Mouse (Mus musculus): Measurements from ENCODE around the gene Hbb-bh1. TPM values are rescaled to one million over a fixed set of nuclear protein-coding genes. Genes with fewer than 3 reads are reported as not detected.
"Not testable (repeated sequence)": the region's sequence is repeated elsewhere in the genome, so short reads cannot be mapped to it uniquely, and the experiment has no call there.

Hbb-bh1 gene
- polyA plus RNA-seq, 1 experiment from 2014 or later: 0.88 TPM

- DNase-seq (ENCODE audit: low spot score): no peak
Observed at GRCm38 (mm10) chr7:103812174-103812573, 30.8 kb downstream of the Hbb-bh1 start.

GRCm38 (mm10) chr7:103811223-103811845, 31.6 kb downstream of the Hbb-bh1 start:
- DNase-seq (ENCODE audit: low spot score): no peak

- no peak for DNase-seq (ENCODE audit: low spot score)
Observed at GRCm38 (mm10) chr7:103810746-103811145, 32.2 kb downstream of the Hbb-bh1 start.

GRCm38 (mm10) chr7:103810296-103810695, 32.7 kb downstream of the Hbb-bh1 start:
- no peak for DNase-seq (ENCODE audit: low spot score)

GRCm38 (mm10) chr7:103809801-103810155, 33.2 kb downstream of the Hbb-bh1 start:
- no peak for DNase-seq (ENCODE audit: low spot score)

GRCm38 (mm10) chr7:103808971-103809800, 33.8 kb downstream of the Hbb-bh1 start:
- DNase-seq (ENCODE audit: low spot score): no peak

GRCm38 (mm10) chr7:103808120-103808519, 34.8 kb downstream of the Hbb-bh1 start:
- DNase-seq (ENCODE audit: low spot score): not testable (repeated sequence)

- peak; percentile 44 for DNase-seq (ENCODE audit: low spot score)
Observed at GRCm38 (mm10) chr7:103806856-103807255, 36.1 kb downstream of the Hbb-bh1 start.

- peak; percentile 9 for DNase-seq (ENCODE audit: low spot score)
Observed at GRCm38 (mm10) chr7:103792669-103793388, 50.1 kb downstream of the Hbb-bh1 start.

- DNase-seq (ENCODE audit: low spot score): no peak
Observed at GRCm38 (mm10) chr7:103791721-103792120, 51.2 kb downstream of the Hbb-bh1 start, which contains the start of gene Olfr67. TSS of gene Olfr67 (minus strand) at chr7:103791821.

Other genes with a start within 250 kb of the Hbb-bh1 start
- not detected in 2 replicates for gene Olfr619, start 242.6 kb downstream of the Hbb-bh1 start, polyA plus RNA-seq (2015; fragmentation: Nextera tagmentation; extraction: Ambion mirVana)
- gene Olfr620, start 230.6 kb downstream of the Hbb-bh1 start, polyA plus RNA-seq (2015; fragmentation: Nextera tagmentation; extraction: Ambion mirVana): not detected in 2 replicates
- not detected in 2 replicates for gene Olfr622, start 200.5 kb downstream of the Hbb-bh1 start, polyA plus RNA-seq (2015; fragmentation: Nextera tagmentation; extraction: Ambion mirVana)
- gene Olfr623, start 179.5 kb downstream of the Hbb-bh1 start, polyA plus RNA-seq (2015; fragmentation: Nextera tagmentation; extraction: Ambion mirVana): not detected in 2 replicates
- gene Olfr624, start 172.0 kb downstream of the Hbb-bh1 start, polyA plus RNA-seq (2015; fragmentation: Nextera tagmentation; extraction: Ambion mirVana): not detected in 2 replicates
- gene Olfr625-ps1, start 160.4 kb downstream of the Hbb-bh1 start, polyA plus RNA-seq (2015; fragmentation: Nextera tagmentation; extraction: Ambion mirVana): not detected in 2 replicates
- not detected in 2 replicates for gene Olfr243, start 128.5 kb downstream of the Hbb-bh1 start, polyA plus RNA-seq (2015; fragmentation: Nextera tagmentation; extraction: Ambion mirVana)
- not detected in 2 replicates for gene Olfr628, start 112.8 kb downstream of the Hbb-bh1 start, polyA plus RNA-seq (2015; fragmentation: Nextera tagmentation; extraction: Ambion mirVana)
- not detected in 2 replicates for gene Olfr629, start 98.2 kb downstream of the Hbb-bh1 start, polyA plus RNA-seq (2015; fragmentation: Nextera tagmentation; extraction: Ambion mirVana)
- not detected in 2 replicates for gene Olfr630, start 85.8 kb downstream of the Hbb-bh1 start, polyA plus RNA-seq (2015; fragmentation: Nextera tagmentation; extraction: Ambion mirVana)
- gene Olfr69, start 71.6 kb downstream of the Hbb-bh1 start, polyA plus RNA-seq (2015; fragmentation: Nextera tagmentation; extraction: Ambion mirVana): not detected in 2 replicates
- gene Olfr68, start 63.5 kb downstream of the Hbb-bh1 start, polyA plus RNA-seq (2015; fragmentation: Nextera tagmentation; extraction: Ambion mirVana): not detected in 2 replicates
- not detected in 2 replicates for gene Olfr67, start 51.3 kb downstream of the Hbb-bh1 start, polyA plus RNA-seq (2015; fragmentation: Nextera tagmentation; extraction: Ambion mirVana)
- gene Hbb-bt, start 29.2 kb downstream of the Hbb-bh1 start, polyA plus RNA-seq (2015; fragmentation: Nextera tagmentation; extraction: Ambion mirVana): 224 and 268 TPM in 2 replicates
- 1,063 and 1,204 TPM in 2 replicates for gene Hbb-bs, start 15.1 kb downstream of the Hbb-bh1 start, polyA plus RNA-seq (2015; fragmentation: Nextera tagmentation; extraction: Ambion mirVana)
- gene Hbb-bh2, start 2.6 kb downstream of the Hbb-bh1 start, polyA plus RNA-seq (2015; fragmentation: Nextera tagmentation; extraction: Ambion mirVana): not detected in 2 replicates
- 2.1 and 2.6 TPM in 2 replicates for gene Hbb-y, start 10.1 kb upstream of the Hbb-bh1 start, polyA plus RNA-seq (2015; fragmentation: Nextera tagmentation; extraction: Ambion mirVana)
- not detected in 2 replicates for gene Olfr66, start 43.1 kb upstream of the Hbb-bh1 start, polyA plus RNA-seq (2015; fragmentation: Nextera tagmentation; extraction: Ambion mirVana)
- not detected in 2 replicates for gene Olfr64, start 51.3 kb upstream of the Hbb-bh1 start, polyA plus RNA-seq (2015; fragmentation: Nextera tagmentation; extraction: Ambion mirVana)
- not detected in 2 replicates for gene Olfr65, start 60.3 kb upstream of the Hbb-bh1 start, polyA plus RNA-seq (2015; fragmentation: Nextera tagmentation; extraction: Ambion mirVana)
- gene Olfr631, start 85.7 kb upstream of the Hbb-bh1 start, polyA plus RNA-seq (2015; fragmentation: Nextera tagmentation; extraction: Ambion mirVana): not detected in 2 replicates
- not detected in 2 replicates for gene Olfr632, start 91.2 kb upstream of the Hbb-bh1 start, polyA plus RNA-seq (2015; fragmentation: Nextera tagmentation; extraction: Ambion mirVana)
- not detected in 2 replicates for gene Olfr633, start 101.3 kb upstream of the Hbb-bh1 start, polyA plus RNA-seq (2015; fragmentation: Nextera tagmentation; extraction: Ambion mirVana)
- not detected in 2 replicates for gene Olfr635, start 128.0 kb upstream of the Hbb-bh1 start, polyA plus RNA-seq (2015; fragmentation: Nextera tagmentation; extraction: Ambion mirVana)
- not detected in 2 replicates for gene Olfr638, start 155.6 kb upstream of the Hbb-bh1 start, polyA plus RNA-seq (2015; fragmentation: Nextera tagmentation; extraction: Ambion mirVana)
- 0.01 and 0.03 TPM in 2 replicates for gene Olfr639, start 174.1 kb upstream of the Hbb-bh1 start, polyA plus RNA-seq (2015; fragmentation: Nextera tagmentation; extraction: Ambion mirVana)
- not detected in 2 replicates for gene Olfr640, start 182.4 kb upstream of the Hbb-bh1 start, polyA plus RNA-seq (2015; fragmentation: Nextera tagmentation; extraction: Ambion mirVana)
- gene Olfr641, start 192.3 kb upstream of the Hbb-bh1 start, polyA plus RNA-seq (2015; fragmentation: Nextera tagmentation; extraction: Ambion mirVana): not detected in 2 replicates
- not detected in 2 replicates for gene Olfr642, start 209.5 kb upstream of the Hbb-bh1 start, polyA plus RNA-seq (2015; fragmentation: Nextera tagmentation; extraction: Ambion mirVana)
- not detected in 2 replicates for gene 4930516K23Rik, start 218.3 kb upstream of the Hbb-bh1 start, polyA plus RNA-seq (2015; fragmentation: Nextera tagmentation; extraction: Ambion mirVana)
- not detected in 2 replicates for gene Olfr644, start 228.7 kb upstream of the Hbb-bh1 start, polyA plus RNA-seq (2015; fragmentation: Nextera tagmentation; extraction: Ambion mirVana)
- gene Olfr645, start 242.3 kb upstream of the Hbb-bh1 start, polyA plus RNA-seq (2015; fragmentation: Nextera tagmentation; extraction: Ambion mirVana): not detected in 2 replicates